Mouse (Mus musculus): ENCODE measurements around the gene Robo2. TPM values are rescaled to one million over a fixed set of nuclear protein-coding genes. Genes with fewer than 3 reads are reported as not detected.
A peak's percentile ranks its signal among the peaks of the same experiment; 100 is the strongest.

Gene Robo2
- polyA plus RNA-seq, 1 experiment from 2014 or later: 3.6 TPM

DNA sequence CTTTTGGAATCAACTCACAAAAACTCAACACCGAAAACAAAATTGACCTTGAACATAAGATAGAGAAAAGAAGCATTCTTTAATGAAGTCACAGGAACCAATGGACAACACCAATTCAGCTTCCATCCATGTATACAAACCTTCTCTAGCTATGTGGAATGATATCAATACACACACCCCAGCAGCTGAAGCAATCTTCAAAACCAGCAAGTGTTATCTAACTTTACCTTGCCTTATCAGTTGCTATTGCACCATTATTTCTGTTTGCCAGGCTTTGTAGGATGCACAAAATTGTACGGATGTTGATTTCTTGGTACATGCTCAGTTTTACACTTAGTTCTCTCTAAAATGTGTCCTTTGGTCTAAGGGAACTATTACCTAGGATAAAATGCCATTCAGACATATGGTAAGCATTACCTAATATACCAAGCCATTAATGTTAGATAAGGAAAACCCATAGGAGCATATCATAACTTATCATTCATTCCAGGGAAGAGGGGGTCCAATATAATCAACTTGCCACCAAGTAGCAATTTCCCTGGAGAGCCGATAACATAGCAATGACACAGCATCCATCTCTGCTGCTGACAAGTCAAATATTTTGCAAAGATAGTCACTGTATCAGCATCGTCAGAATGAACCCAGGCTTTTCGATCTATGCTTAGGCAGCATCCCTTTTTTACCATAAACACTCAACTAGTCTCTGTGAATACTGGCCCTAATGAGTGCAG lies 537.6 kb downstream of the Robo2 start:
- Histone ChIP-seq H3K27ac (ENCODE audit: low read length) (no peak overlapping the region), H3K9ac (ENCODE audit: low read depth, low read length) (no peak overlapping the region), H3K4me2 (ENCODE audit: low read depth, low read length) (no peak overlapping the region), H3K4me1 (ENCODE audit: control insufficient read depth, low read depth, low read length) (no peaks in the 10 kb centered on the region; the same call in none of the 2 replicates), H3K4me3 (ENCODE audit: low read depth, low read length) (no peak overlapping the region), H3K9me3 (replicated peaks; ENCODE audit: control insufficient read depth, low read length) (no peaks in the 10 kb centered on the region), H3K27me3 (ENCODE audit: control insufficient read depth, insufficient read depth, low read depth, low read length) (no peaks in the 10 kb centered on the region), H3K36me3 (ENCODE audit: control insufficient read depth, insufficient read depth) (no peaks in the 10 kb centered on the region)
- WGBS (ENCODE audit: insufficient replicate concordance): 50% methylated on average over 5 of the region's 5 CpGs
- ATAC-seq (ENCODE audit: low read depth): peak; percentile 85

- Histone ChIP-seq H3K4me2 (ENCODE audit: low read depth, low read length) (no peak overlapping the region), H3K4me3 (ENCODE audit: low read depth, low read length) (no peak overlapping the region), H3K4me1 (ENCODE audit: control insufficient read depth, low read depth, low read length) (no peaks in the 10 kb centered on the region; the same call in none of the 2 replicates), H3K9me3 (replicated peaks; ENCODE audit: control insufficient read depth, low read length) (no peaks in the 10 kb centered on the region), H3K9ac (ENCODE audit: low read depth, low read length) (no peak overlapping the region), H3K36me3 (ENCODE audit: control insufficient read depth, insufficient read depth) (no peaks in the 10 kb centered on the region), H3K27ac (ENCODE audit: low read length) (no peak overlapping the region), H3K27me3 (ENCODE audit: control insufficient read depth, insufficient read depth, low read depth, low read length) (no peaks in the 10 kb centered on the region)
- ATAC-seq (ENCODE audit: low read depth): no peak
- WGBS (ENCODE audit: insufficient replicate concordance): 64% methylated on average over 5 of the region's 5 CpGs
Measured at GRCm38 (mm10) chr16:73870296-73870695, 541.3 kb downstream of the Robo2 start.

DNA sequence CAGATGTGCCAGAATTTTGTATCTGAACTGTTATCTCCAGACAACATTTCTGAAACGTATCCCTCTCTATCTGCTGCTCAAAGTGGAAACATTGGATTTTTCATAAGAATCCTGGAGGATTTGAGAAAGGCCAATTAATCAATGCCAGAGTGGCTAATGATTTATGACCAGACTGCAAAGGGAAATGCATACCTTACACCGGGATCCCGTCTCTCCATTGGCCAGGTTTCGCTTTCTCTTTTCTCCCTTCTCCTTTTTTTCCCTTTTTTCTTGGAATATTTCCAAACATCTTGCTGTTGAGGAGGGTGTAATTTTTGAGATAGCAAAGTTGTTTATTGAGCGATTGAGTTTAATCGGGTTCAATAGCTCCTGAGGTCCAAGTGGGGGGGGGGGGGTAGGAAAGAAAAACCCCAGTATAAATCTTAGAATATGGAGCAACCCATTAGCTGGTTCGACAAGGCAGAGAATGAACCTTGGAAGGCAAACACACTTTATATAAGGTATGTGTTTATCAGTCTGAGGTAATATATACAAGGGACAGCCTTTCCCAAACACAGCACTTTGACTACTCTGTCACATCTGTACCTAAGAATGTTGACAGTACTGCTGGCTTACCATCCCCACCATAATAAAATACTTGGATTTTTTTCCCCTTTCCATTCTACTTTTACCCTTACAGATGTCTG lies 542.0 kb downstream of the Robo2 start:
- H3K36me3 ChIP-seq (ENCODE audit: control insufficient read depth, insufficient read depth): no peaks in the 10 kb centered on the region
- H3K4me3 ChIP-seq (ENCODE audit: low read depth, low read length): no peak overlapping the region
- no peak overlapping the region for H3K4me2 ChIP-seq (ENCODE audit: low read depth, low read length)
- H3K27ac ChIP-seq (ENCODE audit: low read length): no peak overlapping the region
- H3K9me3 ChIP-seq (replicated peaks; ENCODE audit: control insufficient read depth, low read length): no peaks in the 10 kb centered on the region
- H3K27me3 ChIP-seq (ENCODE audit: control insufficient read depth, insufficient read depth, low read depth, low read length): no peaks in the 10 kb centered on the region
- no peaks in the 10 kb centered on the region; the same call in none of the 2 replicates for H3K4me1 ChIP-seq (ENCODE audit: control insufficient read depth, low read depth, low read length)
- H3K9ac ChIP-seq (ENCODE audit: low read depth, low read length): no peak overlapping the region
- no peak for ATAC-seq (ENCODE audit: low read depth)
- 64% methylated on average over 7 of the region's 7 CpGs for WGBS (ENCODE audit: insufficient replicate concordance)

GRCm38 (mm10) chr16:73864625-73865024 lies 547.0 kb downstream of the Robo2 start:
- Histone ChIP-seq H3K27me3 (ENCODE audit: control insufficient read depth, insufficient read depth, low read depth, low read length) (no peaks in the 10 kb centered on the region), H3K36me3 (ENCODE audit: control insufficient read depth, insufficient read depth) (no peaks in the 10 kb centered on the region), H3K9me3 (replicated peaks; ENCODE audit: control insufficient read depth, low read length) (no peaks in the 10 kb centered on the region), H3K27ac (ENCODE audit: low read length) (no peak overlapping the region), H3K9ac (ENCODE audit: low read depth, low read length) (no peak overlapping the region), H3K4me2 (ENCODE audit: low read depth, low read length) (no peak overlapping the region), H3K4me1 (ENCODE audit: control insufficient read depth, low read depth, low read length) (no peaks in the 10 kb centered on the region), H3K4me3 (ENCODE audit: low read depth, low read length) (no peak overlapping the region)
- WGBS (ENCODE audit: insufficient replicate concordance): 44% methylated on average over 9 of the region's 9 CpGs
- no peak for ATAC-seq (ENCODE audit: low read depth)

DNA sequence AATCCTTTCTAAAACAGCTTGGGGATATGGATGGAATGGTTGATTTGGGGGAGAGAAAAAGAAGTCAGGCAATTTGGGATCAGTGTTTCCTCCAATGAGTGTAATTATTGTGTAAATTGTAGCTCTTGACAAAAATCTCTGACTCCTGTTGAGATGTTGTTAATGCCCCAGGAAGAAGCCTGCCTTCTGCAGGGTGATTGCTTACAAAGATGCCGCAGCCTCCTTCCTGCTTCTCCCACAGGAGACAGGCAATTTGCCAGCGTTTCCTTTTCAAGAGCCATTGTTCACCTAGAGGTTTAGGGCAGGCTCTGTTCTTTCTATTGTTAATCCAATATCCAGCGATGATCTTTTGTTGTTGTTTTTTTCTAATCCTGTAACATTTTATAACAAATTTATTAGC lies 547.9 kb downstream of the Robo2 start:
- Histone ChIP-seq H3K4me1 (ENCODE audit: control insufficient read depth, low read depth, low read length) (no peaks in the 10 kb centered on the region), H3K9ac (ENCODE audit: low read depth, low read length) (no peak overlapping the region), H3K9me3 (replicated peaks; ENCODE audit: control insufficient read depth, low read length) (no peaks in the 10 kb centered on the region), H3K27me3 (ENCODE audit: control insufficient read depth, insufficient read depth, low read depth, low read length) (no peaks in the 10 kb centered on the region), H3K4me3 (ENCODE audit: low read depth, low read length) (no peak overlapping the region), H3K4me2 (ENCODE audit: low read depth, low read length) (no peak overlapping the region), H3K36me3 (ENCODE audit: control insufficient read depth, insufficient read depth) (no peaks in the 10 kb centered on the region), H3K27ac (ENCODE audit: low read length) (no peak overlapping the region)
- no peak for ATAC-seq (ENCODE audit: low read depth)
- WGBS (ENCODE audit: insufficient replicate concordance): 16% methylated on average over 3 of the region's 3 CpGs

GRCm38 (mm10) chr16:73858717-73859116 lies 552.9 kb downstream of the Robo2 start:
- Histone ChIP-seq H3K27me3 (ENCODE audit: control insufficient read depth, insufficient read depth, low read depth, low read length) (no peaks in the 10 kb centered on the region), H3K9me3 (replicated peaks; ENCODE audit: control insufficient read depth, low read length) (no peaks in the 10 kb centered on the region), H3K9ac (ENCODE audit: low read depth, low read length) (no peak overlapping the region), H3K4me2 (ENCODE audit: low read depth, low read length) (no peak overlapping the region), H3K36me3 (ENCODE audit: control insufficient read depth, insufficient read depth) (no peaks in the 10 kb centered on the region), H3K27ac (ENCODE audit: low read length) (no peak overlapping the region), H3K4me1 (ENCODE audit: control insufficient read depth, low read depth, low read length) (no peaks in the 10 kb centered on the region), H3K4me3 (ENCODE audit: low read depth, low read length) (no peak overlapping the region)
- no peak for ATAC-seq (ENCODE audit: low read depth)
- WGBS (ENCODE audit: insufficient replicate concordance): 69% methylated on average over 2 of the region's 2 CpGs

DNA sequence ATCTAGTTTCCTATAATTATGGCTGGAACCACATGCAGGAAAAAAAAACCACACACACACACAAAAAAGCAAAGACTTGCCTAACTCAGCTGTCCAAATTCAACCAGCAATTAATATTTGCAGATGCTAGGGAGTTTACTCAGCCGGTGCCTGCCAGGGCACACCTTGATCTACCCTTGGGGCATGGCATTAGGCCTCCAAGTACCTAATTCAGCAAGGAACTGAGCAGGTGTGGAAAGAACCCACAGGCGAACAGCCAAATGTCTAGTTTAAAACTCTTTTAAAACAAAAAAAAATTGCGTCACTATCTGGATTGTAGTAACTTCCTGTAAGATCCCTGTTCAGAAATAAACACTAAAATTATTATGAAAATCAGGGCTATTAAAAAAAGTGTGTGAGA lies 555.8 kb downstream of the Robo2 start:
- 54% methylated on average over 3 of the region's 3 CpGs for WGBS (ENCODE audit: insufficient replicate concordance)
- Histone ChIP-seq H3K36me3 (ENCODE audit: control insufficient read depth, insufficient read depth) (no peaks in the 10 kb centered on the region), H3K27ac (ENCODE audit: low read length) (no peak overlapping the region), H3K9me3 (replicated peaks; ENCODE audit: control insufficient read depth, low read length) (no peaks in the 10 kb centered on the region), H3K4me3 (ENCODE audit: low read depth, low read length) (no peak overlapping the region), H3K4me2 (ENCODE audit: low read depth, low read length) (no peak overlapping the region), H3K4me1 (ENCODE audit: control insufficient read depth, low read depth, low read length) (no peaks in the 10 kb centered on the region), H3K9ac (ENCODE audit: low read depth, low read length) (no peak overlapping the region), H3K27me3 (ENCODE audit: control insufficient read depth, insufficient read depth, low read depth, low read length) (no peaks in the 10 kb centered on the region)
- no peak for ATAC-seq (ENCODE audit: low read depth)

MicroRNAs within 50 kb of the gene (microRNA counts, 519-probe panel; counts per million panel counts)
- 1,748 counts per million, percentile 19 among the panel's probes with 10 or more counts for microRNA mmu-miR-691

Small RNA genes within 50 kb of the gene (microRNA-seq; reads per million reads assigned to microRNA genes)
- gene Gm24272: not detected
- not detected for gene Mir691

Measured in liver, embryonic 16.5 days (tissue).